Mouse (Mus musculus) liver, embryonic 15.5 days (tissue): ENCODE data around the gene Zfp442. TPM values are rescaled to one million over a fixed set of nuclear protein-coding genes. Genes with fewer than 3 reads are reported as not detected.

Experiments used
- polyA plus RNA-seq: library from polyadenylated mRNA; unstranded; fragments of >200 nt; fragmentation: Nextera tagmentation; extraction: Ambion mirVana; gene quantifications from 2 replicates; pipeline ENCODE4 v1.2.1, GENCODE M21; 2015

Gene Zfp442
- polyA plus RNA-seq, 1 experiment from 2014 or later = 0.71 TPM

Other genes with a start within 250 kb of the Zfp442 start
- gene Zfp937, start 233.4 kb downstream of the Zfp442 start, polyA plus RNA-seq = 0.92 and 1.1 TPM in 2 replicates
- gene Gm21994, start 195.9 kb downstream of the Zfp442 start, polyA plus RNA-seq = 1.0 and 1.4 TPM in 2 replicates
- not detected in 2 replicates for gene Gm14124, start 194.0 kb downstream of the Zfp442 start, polyA plus RNA-seq
- 0.68 and 0.89 TPM in 2 replicates for gene Gm10130, start 127.8 kb downstream of the Zfp442 start, polyA plus RNA-seq
- gene 3300002I08Rik, start 88.7 kb downstream of the Zfp442 start, polyA plus RNA-seq = 0.79 and 1.1 TPM in 2 replicates
- gene Zfp345, start 33.6 kb upstream of the Zfp442 start, polyA plus RNA-seq = 0.06 and 0.08 TPM in 2 replicates
- 8.0 and 9.3 TPM in 2 replicates for gene Cst7, start 118.9 kb upstream of the Zfp442 start, polyA plus RNA-seq
- 27.8 and 28.0 TPM in 2 replicates for gene Apmap, start 157.1 kb upstream of the Zfp442 start, polyA plus RNA-seq
- gene Acss1, start 217.0 kb upstream of the Zfp442 start, polyA plus RNA-seq = 45.3 and 50.8 TPM in 2 replicates
- not detected in 2 replicates for gene Vsx1, start 237.9 kb upstream of the Zfp442 start, polyA plus RNA-seq